Mouse (Mus musculus) embryo, embryonic 10 days (tissue): ENCODE data around the gene Rufy2.

Experiments
- DNase-seq: peaks from one replicate; pipeline ENCODE4 v3.0.0-alpha.2; 2015; ENCODE audit warnings: low spot score

Gene Rufy2

DNA sequence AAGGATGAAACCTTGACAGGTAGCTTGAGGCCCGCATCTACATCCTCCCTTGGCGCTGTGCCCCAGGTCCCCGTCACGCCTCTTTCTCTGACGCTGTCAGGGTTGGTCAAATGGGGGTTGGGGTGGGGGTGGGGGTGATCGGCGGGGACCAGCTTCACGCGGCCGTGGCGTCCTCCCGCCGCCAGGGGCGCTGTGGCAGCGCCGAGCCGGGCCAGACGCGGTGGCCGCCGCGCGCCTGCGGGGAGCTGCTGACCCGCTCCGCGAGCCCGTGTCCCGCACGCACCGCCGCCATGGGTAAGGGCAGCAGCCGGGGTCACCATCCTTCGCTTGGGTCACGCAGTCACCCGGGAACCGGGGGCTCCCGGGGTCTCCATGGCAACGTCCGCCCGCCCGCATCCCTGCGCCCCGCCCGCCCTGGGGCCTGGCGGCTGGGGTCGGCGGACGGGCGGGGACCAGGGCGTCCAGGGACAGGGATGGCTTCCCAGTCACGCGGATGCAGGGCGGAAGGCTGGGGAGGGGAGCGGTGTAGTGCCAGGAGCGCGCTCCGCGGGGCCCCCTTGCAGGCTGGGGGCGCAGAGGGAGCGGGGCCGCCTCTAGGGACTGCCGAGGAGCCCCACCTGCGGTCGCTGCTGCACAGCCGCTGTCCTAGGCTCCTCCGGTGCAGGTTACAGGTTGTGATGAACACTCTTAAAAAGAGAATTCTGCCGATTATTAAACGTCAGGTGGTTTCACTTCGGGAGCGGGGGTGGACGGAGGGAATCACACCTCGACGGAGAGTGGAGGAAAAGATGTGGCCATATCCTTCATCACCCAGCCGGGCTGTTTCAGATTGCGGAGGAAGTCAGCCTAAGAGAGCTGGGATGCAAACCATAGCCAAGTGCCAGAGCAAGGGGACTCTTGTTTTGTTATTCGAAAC is at the start of gene Rufy2:
Gene Rufy2 (plus strand): TSS at position 185 of the 916 bp plus-strand sequence.
- DNase-seq = peak; percentile 86

DNA sequence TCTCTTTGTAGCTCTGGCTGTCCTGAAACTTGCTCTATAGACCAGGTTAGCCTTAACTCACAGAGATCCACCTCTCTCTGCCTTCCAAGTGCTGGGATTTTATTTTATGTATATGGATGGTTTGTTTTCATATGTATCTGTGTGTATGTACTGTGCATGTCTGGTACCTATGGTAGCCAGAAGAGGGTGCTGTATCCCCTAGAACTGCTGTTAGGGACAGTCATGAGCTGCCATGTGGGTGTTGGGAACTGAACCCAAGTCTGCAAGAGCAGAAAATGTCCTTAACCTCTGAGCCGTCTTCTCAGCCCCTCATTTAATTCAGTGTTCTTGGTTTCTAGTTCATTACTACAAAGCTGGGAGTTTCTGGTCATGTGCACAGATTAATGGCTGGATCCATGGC is 47.6 kb upstream of the Rufy2 start:
- DNase-seq = no peak

DNA sequence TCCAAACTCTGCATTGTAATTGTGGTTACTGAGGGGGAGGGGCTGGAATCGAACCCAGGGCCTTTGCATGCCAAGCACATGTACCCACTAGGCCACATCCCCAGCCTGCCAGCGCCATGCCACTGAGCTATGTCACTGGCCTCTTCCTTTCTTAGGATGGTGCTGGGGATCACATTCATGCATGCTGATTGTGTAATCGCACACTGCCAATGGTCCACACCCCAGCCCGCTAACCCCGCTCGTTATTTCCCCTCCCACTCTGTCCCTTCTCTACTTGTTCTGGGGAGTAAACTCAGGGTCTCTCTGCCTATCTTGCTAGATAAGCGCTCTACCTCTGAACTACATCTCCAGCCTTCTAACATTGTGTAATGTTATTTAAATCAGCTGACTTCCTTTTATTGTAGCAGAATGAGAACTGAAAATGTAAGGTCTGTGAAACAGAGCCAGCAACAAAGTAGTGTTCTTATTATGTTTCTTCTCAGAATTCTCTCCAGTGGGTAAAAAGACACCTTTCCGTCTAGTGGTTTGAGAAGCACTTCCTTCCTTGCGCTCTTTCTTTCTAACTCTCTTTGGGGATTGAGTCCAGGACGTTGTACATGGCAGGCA is 34.9 kb upstream of the Rufy2 start:
- no peak for DNase-seq

DNA sequence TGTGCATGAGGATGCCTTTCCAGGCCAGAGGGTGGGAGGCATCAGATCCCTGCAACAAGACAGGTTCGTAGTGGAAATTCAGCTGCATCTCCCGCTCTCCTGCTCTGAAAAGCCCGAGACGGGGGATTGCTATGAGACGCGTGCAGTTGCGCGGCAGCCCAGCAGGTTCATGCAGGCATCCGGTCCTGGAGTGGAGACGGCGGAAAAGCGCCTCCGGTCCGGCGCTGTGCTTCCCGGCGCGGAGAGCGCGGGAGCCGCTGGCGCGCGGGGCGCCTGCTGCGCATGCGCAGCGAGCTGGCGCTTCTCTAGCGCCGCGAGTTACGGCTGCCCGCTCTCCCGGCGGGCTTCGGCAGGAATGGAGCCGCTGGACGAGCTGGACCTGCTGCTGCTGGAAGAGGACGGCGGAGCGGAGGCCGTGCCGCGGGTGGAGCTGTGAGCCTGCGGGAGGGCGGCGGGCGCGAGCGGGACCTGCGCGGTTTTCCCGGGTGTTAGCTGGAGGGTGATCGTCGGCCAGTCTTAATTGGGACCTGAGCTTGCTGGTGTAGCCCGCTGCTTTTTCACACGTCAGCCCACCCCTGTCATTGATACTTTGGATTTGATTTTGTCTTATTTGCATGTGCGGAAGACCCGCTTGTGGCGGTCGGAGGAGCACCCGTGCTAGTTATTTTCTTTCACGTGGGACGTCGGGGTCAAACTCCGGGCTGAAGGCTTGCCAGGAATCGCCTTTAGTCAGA is 33.1 kb upstream of the Rufy2 start, which contains the start of gene Dna2:
Gene Dna2 (plus strand): TSS at position 289 of the 734 bp plus-strand sequence.
- peak; percentile 86 for DNase-seq

DNA sequence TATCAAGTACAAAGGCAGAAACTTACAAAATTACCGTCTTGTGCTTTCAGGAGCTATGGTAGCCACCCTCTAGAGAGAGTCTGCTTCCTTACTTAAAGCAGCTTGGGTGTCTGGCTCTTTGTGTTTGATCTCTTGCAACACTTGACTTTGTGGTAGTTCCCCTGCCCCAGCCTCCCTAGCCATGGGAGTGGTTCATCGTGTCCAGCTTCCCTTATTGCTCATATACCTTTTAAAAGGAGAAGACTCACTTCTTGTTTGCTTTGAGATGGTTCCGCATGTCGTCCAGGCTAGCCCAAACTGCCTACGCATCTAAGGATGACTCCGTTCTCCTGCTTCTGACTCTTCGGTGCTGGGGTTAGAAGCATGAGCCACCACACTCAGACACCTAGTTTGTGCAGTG is 31.5 kb upstream of the Rufy2 start:
- no peak for DNase-seq

DNA sequence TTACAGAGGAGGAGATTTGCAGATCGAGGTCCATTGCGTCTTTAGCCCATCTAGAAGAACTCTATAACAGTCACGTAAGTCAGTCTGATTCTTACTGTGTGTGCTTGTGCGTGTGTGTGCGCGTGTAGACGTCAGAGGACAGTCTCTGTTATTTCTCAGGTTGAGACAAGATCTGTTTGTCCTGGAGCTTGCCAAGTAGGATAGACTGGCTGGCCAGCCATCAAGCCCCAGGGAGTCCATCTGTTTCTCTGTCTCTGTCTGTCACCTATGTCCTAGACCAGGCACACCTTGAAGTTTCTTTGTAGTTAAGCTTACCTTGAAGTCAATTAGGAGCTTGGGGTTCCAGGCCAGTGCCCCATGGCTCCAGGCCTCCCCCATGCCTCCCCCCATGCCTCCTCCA is 16.1 kb upstream of the Rufy2 start:
- no peak for DNase-seq

DNA sequence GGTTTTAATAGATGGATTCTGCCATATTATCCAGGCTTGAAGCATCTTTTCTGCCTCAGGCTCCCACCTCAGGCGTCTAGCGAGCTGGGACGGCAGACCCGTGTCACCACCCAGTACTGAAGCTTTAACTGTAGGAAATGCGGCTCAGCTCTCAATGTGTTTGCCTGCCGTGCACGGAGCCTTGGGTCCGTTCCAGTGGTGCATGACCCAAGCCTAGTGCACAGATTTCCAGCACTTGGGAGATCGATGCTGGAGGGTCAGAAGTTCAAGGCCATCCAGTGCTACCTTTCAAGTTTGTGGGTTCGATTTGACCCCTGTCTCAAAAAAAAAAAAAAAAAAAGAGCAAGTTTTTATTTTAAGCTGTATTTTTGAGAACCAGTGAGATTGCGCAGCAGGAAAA is 14.2 kb upstream of the Rufy2 start:
- no peak for DNase-seq

DNA sequence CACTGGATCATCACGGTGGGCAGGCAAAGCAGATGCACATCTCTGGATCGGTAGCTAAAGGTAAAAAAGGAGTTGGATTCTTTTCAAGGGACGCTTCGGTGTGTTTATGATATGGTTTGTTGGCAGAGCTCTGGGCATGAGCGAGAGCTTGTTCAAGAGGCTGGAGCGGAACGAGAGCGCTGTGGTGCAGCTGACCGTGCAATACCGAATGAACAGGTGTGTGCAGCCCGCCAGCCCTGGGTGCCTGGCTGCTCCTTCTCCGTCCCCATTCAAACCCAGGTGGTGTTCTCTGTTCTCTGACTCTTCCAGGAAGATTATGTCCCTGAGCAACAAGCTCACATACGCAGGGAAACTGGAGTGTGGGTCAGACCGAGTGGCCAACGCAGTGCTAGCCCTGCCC is 13.7 kb upstream of the Rufy2 start:
- DNase-seq = no peak

DNA sequence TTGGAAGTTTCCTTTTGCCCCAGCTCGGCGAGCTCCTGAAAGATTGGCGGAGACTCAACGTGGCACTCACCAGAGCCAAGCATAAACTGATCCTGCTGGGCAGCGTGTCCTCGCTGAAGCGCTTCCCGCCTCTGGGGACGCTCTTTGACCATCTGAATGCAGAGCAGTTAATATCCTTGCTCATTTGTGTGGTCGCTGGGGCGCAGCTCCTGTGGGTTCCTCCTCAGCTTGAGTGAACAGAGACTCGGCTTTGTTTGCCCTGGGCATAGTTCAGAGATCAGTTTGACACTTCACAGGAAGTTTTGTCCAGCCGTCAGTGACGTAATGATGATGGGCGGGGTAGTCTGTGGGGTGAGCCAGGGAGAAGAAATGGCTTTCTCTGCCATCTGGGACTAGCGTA is 8.2 kb upstream of the Rufy2 start:
- no peak for DNase-seq

DNA sequence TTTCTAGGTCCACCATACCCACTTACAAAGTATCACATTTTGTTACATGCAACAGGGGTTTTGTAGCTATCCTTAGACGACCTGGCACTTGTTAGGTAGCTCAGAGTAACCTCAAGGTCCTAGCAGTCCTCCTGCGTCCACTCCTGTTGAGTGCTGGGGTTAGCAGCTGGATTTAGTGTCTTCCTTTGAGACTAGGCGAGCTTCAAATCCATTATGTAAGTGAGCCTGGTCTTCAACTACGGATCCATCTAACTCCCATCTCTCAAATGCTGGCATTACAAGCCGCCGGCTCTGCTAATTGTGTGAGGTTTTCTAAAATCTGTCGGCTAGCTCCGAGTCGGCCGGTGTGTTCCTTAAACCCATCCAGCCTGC is 370 bp upstream of the Rufy2 start:
- DNase-seq = no peak

DNA sequence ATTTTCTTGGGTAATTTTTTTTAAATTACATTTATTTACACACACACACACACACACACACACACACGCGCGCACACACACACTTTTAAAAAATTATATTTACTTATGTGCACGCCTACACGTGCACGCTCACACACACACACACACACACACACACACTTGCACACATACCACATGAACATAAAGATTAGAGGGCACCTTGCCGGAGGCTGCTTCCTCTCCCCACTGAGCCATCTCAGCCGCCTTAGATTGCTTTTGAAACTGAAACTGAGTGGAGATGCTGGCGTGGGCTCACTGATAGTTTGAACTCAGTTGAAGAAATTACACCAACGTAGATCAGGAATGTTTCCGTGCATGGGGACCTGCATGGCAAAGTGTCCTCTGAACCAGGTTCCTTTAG is 4.0 kb downstream of the Rufy2 start:
- no peak for DNase-seq

DNA sequence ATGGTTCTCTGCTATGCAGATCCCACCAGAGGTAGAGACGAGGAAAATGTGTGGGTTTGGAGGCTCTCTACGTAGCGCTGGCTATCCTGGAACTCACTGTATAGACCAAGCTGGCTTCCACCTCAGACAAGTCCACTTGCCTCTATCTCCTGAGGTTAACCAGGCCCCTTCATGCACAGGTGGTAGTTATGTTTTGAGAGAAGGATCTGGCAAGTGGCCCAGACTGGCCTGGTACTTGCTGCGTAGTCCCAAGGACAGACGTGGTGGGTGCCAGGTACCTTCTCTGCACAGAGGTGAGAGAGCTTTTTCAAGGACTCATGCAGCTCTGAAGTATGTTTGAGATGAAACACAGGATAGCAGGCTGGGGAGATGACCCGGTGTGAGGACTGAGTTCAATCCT is 4.5 kb downstream of the Rufy2 start:
- no peak for DNase-seq

DNA sequence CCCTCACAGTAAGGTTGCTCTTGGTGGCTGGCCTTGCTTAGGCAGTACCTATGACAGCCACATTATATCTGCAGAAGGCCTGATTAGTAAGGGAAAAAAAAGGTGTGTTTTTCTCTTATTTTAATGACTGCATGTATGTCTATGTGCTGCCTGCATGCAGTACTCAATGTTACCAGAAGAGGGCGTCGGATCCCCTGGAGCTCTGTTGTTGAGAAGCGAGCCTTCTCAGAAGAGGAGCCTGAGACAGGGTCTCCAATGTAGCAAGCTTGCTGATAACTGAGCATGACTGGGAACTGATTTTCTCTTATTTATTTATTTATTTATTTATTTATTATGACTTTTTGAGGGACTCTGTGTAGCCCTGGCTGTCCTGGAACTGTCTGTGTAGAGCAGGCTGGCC is 7.3 kb downstream of the Rufy2 start:
- DNase-seq = peak; percentile 63

DNA sequence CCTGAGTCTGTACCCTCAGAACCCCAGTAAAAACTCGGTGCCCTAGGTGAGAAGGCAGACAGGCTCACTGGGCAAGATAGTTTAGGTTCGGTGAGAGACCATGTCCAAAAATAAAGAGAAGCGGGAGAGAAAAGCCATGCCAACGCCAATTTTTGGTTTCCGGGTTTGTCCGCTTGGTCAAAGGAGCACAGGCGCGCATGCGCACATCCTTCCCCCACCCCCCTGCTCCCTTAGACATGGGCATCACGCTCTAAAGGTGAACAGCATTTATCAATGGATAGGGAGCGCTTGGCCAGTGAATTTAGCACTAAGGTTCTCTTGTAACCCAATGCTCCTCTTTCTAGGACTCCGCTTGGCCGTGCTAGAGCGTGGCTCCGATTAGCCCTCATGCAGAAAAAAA is 10.6 kb downstream of the Rufy2 start:
- no peak for DNase-seq

DNA sequence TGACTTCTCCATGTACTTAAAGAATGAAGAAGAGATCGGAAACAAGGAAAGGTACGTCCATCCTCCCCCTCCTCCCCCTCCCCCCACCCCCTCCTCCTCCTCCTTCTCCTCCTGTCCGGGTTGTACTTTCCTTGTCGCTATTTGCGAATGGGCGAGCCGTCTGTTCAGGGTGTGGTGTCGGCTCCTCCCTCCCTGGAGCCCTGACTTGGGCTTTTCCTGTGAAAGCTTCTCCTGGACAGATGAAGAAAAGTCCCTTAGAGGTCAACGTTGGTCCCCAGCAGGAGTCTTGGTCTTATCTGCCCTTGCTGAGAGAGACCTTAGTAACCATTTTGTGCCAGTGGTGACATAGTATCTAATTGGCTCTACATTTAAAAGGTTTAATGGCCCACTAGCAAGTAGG is 14.0 kb downstream of the Rufy2 start:
- no peak for DNase-seq

DNA sequence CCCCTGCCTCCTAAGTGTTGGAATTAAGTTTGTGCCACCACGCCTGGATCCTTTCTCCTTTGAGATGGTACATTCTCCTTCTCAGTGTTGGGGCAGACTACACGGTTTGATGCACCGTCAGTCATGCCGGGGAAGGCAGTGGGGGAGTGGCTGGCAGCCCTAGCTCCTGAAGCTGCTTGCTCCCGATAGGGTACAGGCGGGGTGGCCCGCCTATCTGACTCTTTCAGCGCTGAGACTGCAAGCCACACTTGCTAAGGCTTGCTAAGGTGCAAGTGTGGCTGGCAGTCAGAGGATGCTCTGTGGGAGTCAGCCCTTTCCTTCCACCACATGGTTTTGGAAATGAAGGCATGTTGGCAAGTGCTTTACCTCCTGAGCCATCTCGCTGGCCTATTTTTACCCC is 20.6 kb downstream of the Rufy2 start:
- no peak for DNase-seq

DNA sequence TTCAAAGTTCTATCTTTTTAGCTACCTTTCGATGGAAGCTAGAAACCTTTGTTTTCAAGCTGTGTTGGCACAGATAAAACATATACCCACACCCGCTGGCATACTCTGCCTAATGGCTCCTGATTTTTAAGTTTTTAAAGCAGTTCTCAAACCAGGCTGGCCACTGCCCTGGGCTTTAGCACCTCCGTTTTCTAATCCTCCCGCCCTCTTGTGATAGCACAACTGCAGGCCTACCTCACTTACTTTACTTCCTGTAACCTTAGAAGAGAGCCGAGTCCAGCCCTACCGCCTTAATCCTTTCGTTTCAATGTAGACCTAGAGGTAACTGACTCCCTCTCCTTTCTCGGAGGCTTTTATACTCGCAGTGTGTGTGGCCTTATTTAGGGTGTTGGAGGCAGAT is 23.2 kb downstream of the Rufy2 start:
- no peak for DNase-seq

DNA sequence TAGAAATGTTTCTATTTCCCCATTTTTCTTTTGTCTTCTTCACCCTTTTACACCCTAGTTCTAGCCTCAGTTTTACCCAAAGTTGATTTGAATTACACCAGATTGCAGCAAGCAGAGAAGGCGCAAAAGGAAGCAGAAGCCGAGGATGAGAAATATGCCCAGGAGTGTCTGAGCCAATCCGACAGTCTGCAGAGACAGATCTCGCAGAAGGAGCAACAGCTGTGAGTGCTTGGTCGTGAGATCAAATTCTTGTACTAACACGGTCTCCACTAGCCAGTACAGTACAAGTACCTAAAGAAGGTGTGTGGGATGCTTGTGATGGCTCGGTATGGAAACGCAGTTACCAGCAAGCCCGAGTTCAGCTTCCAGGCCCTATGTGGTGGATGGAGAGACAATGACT is 24.5 kb downstream of the Rufy2 start:
- no peak for DNase-seq

DNA sequence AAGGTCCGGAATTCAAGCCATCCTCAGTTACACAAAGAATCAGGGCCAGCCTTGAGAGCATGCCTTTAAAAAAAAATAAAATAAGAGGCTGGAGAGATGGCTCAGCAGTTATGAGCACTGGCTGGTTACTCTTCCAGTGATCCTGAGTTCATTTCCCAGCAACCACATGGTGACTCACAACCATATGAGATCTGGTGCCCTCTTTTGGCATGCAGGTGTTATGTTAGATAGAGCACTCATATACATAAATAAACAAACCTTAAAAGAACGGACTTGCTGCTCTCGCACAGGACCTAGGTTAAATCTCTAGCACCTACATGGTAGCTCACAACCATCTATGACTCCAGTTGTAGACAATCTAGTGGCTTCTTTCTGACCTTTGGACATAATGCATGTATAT is 28.2 kb downstream of the Rufy2 start:
- DNase-seq = no peak

DNA sequence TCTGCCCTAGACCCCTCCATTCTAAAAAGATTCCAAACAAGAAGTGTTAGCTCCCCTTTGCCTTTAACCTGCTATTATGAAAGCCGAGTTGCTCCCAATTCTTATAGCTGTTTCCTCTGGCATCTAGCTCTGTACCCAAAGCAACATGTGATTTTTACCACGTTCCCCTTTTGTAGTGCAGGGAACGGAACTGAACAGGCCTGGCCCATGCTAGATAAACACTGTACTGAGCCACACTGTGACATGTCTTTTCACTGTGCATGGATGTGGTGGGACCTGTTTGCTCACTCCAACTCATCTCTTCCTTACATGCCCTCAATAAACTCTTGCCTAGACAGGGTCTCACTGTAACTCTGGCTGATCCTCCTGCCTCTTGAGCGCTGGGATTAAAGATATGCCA is 30.2 kb downstream of the Rufy2 start:
- no peak for DNase-seq

DNA sequence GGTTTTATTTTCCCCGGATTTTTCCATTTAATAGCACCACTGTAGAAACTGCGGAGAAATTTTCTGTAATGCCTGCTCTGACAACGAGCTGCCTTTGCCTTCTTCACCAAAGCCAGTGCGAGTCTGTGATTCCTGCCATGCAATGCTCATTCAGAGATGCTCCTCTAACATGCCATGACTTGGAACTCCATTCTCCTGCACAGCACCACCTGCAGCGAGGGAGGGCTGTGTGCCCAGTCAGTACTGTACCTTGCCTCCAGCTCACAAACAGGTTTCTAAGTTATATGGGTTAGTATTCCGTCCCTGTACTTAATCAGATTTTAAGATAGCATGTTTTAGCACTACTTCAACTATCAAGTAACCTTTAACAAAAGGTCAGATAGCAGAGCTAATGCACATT is 31.5 kb downstream of the Rufy2 start:
- no peak for DNase-seq

DNA sequence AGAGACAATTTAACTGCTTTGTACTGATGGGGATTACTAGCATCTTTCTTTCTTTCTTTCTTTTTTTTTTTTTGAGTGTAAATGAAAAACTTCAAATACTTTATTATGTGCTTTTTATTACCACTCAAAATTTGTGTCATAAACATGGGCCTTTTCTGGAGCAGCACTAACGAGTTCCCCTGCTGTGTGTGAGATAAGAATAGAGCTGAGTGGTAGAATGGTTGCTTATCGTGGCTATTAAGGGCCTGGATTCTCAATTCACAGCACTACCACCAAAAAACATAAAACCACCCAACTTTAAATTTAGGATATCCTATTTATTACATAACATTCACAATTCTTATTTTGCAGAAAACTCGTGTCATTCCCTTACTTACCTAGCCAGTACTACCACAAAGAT is 33.5 kb downstream of the Rufy2 start:
- no peak for DNase-seq

DNA sequence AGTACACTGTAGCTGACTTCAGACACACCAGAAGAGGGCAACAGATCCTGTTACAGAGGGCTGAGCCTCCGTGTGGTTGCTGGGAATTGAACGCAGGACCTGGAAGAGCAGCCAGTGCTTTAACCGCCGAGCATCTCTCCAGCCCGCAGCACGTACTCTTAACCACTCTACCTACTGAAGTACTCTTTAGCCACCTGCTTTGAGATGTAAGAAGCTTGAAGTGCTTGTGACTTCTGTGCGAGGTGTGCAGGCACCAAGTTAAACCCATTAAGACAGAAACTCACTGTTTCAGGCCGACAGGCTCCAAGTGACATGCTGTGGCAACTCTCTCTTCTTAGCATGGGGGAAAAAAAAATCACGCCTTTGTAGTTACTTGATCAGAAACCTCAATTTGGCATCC is 34.1 kb downstream of the Rufy2 start:
- no peak for DNase-seq
